Mouse (Mus musculus) urinary bladder, postnatal 10 days (tissue): ENCODE measurements around the gene Pms1.
"Not testable (repeated sequence)": the region's sequence is repeated elsewhere in the genome, so short reads cannot be mapped to it uniquely, and the experiment has no call there.

Experiments
- DNase-seq: peaks from one replicate; pipeline ENCODE4 v3.0.0; 2022; ENCODE audit warnings: low spot score

Pms1 gene

DNA sequence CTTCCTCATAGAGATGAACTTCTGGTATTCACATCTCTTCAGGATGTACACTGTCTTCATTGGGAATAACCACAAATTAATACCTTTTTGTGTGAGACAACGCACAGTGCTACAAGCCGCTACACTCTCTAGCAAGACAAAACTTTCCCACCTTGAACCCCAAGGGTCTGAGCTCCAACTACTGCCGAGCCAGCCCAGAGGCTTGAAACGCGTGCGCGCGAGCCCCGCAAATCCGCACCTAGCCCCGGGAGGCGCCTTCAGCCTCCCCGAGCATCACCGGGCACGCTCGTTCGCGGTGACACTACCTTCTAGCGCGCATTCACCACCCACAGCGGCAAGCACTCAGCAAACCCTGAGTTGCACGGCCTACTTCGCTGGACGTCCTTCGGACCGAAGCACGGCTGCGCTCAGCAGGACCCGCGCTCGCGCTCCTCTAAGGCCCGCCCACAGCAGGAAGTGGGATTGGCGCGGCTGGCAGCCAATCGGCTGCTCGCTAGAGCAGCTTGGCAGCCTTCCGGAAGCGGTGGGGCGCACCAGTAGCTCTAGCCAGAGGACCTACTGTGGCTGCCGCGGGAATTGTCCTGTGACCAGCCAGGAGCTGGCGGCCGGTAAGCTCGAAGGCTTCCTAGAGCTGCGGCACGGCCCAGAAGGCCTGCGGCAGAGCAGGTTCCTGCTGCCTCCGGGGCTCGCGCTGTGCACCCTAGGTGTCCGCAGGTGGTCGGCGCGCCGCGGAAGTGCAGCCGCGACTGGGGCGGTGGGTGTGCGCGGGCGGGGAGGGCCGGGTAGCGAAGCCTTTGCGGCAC, at the start of gene Pms1, which contains the start of the genes Ormdl1 and Gm28778:
Gene Pms1 (minus strand): TSS at position 438 of the 803 bp plus-strand sequence.
Gene Ormdl1 (plus strand): TSS at position 515 of the 803 bp plus-strand sequence.
Gene Gm28778 (plus strand): TSS at position 531 of the 803 bp plus-strand sequence.
- peak; percentile 67 for DNase-seq

- DNase-seq: no peak
These were observed 44.3 kb upstream of the Pms1 start for GRCm38 (mm10) chr1:53341071-53341470.

DNA sequence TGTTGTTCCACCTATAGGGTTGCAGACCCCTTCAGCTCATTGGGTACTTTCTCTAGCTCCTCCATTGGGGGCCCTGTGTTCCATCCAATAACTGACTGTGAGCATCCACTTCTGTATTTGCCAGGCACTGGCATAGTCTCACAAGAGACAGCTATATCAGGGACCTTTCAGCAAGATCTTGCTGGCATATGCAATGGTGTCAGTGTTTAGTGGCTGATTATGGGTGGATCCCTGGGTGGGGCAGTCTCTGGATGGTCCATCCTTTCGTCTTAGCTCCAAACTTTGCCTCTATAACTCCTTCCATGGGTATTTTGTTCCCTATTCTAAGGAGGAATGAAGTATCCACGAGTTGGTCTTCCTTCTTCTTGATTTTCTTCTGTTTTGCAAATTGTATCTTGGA, 40.6 kb upstream of the Pms1 start:
- DNase-seq: not testable (repeated sequence)

DNA sequence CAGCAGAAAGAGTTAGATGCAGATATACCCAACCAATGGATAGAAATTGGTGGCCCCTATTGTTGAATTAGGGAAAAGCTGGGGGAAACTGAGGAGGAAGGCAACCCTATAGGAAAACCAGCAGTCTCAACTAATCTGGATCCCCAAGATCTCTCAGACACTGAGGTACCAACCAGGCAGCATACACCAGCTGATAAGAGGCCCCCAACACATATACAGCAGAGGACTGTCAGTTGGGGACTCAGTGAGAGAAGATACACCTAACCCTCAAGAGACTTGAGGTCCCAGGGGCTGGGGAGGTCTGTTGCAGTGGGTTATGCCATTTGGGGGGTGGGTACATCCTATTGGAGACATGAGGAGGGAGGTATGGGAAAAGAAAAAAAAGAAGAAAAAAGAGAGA, 38.6 kb upstream of the Pms1 start:
- no peak for DNase-seq

- not testable (repeated sequence) for DNase-seq
These were observed 36.7 kb upstream of the Pms1 start for GRCm38 (mm10) chr1:53333527-53333926.

DNA sequence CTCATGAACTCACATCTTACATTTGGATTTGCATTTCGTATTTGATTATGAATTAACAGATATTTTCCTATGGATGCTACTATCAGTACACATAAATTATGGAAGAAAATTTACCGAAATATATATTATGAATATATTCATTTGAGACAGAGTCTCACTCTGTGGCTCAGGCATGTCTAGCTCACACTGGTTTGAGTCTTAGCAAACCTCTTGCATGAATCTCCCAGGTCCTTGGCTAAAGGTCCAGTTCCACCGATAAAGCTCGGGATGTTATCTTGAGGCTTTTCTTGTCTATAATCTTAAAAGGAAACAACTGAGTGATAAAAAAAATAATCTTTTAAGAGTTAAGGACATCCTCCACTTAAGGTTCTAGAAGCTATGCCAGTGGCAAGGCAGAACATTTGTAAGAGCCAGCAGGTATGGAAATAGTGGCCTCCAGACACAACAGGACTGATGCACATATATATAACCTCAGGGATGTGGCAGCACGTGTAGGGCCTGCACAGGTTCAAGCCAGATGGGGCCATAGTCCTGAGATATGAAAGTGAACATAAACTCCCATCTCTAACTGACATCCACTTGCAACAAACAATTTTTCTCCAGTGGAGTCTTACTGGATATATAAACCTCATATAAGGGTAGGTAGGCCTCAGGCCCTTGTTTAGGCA, 28.1 kb upstream of the Pms1 start:
- DNase-seq: no peak

- DNase-seq: no peak
These were observed 27.5 kb upstream of the Pms1 start for GRCm38 (mm10) chr1:53324277-53324676.

- DNase-seq: no peak
These were observed 26.4 kb upstream of the Pms1 start for GRCm38 (mm10) chr1:53323254-53323653.

DNA sequence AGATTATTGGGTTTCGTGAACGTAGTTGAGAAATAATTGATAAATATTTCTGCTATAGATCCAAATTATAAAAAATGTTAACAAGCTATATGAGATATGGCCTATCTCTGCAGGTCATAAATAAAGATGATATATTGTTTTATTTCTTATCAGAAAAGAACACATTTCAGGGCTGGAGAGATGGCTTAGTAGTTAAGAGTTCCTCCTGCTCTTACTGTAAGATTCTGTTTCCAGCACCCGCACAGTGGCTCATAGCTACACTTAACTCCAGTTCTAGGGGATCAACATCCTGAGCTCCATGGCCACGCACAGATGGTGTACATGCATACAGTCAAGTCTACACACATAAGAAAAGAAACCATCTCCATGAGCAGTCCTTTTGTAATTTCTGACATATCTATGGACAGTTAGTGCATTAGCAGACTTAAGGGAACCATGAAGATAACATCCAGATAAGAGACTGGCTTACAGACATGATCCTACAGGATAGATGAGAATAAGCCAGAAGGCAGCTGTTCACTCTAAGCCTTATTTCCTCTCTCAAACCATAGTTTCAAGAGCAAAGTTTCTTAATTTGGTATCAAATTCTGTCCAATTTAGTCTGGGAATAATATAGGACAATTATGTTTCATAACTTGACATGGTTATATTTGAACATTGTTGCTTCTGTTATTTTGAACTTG, 25.0 kb upstream of the Pms1 start:
- no peak for DNase-seq

GRCm38 (mm10) chr1:53312989-53313967, 16.5 kb upstream of the Pms1 start, which contains the start of gene Osgepl1:
Gene Osgepl1 (plus strand): TSS chr1:53313624.
- DNase-seq: peak; percentile 43

GRCm38 (mm10) chr1:53300506-53300905, 3.7 kb upstream of the Pms1 start:
- DNase-seq: no peak

DNA sequence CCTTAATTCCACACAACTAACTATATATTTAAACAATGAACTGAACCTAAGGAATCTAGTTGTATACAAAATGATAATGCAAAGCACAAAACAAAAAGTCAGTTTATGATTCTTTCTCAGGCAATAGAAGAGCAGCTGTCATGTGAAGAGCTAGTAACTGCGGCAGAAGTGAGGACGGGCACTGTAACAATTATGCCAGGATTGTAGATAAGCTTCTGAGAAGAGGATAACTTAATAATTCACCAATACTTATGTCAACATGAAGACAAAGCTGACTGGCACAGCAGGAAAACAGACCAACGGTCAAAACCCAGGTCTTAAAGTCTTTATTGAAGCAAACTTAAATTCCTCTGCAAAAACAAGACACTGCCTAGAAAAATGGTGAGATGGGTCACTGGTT, 5.6 kb downstream of the Pms1 start:
- DNase-seq: no peak

DNA sequence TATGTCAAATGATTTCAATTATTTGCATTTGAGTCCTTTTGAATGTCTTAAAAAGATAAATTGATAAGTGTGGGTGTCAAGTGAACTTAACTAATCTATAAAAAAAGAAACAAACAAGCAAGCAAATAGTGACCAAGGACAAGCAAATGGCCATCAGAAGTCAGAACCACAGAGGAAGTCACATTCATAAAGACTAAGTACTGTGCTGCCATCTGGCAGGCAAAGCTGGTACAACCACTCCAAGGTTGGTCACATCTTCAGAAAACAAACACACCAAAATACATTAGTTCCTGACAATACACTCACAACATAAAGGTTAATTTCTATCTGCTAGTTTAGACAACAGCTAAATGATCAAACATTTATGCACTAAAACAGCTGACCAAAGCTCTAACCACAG, 24.2 kb downstream of the Pms1 start:
- no peak for DNase-seq

GRCm38 (mm10) chr1:53269901-53270300, 26.9 kb downstream of the Pms1 start:
- DNase-seq: no peak

DNA sequence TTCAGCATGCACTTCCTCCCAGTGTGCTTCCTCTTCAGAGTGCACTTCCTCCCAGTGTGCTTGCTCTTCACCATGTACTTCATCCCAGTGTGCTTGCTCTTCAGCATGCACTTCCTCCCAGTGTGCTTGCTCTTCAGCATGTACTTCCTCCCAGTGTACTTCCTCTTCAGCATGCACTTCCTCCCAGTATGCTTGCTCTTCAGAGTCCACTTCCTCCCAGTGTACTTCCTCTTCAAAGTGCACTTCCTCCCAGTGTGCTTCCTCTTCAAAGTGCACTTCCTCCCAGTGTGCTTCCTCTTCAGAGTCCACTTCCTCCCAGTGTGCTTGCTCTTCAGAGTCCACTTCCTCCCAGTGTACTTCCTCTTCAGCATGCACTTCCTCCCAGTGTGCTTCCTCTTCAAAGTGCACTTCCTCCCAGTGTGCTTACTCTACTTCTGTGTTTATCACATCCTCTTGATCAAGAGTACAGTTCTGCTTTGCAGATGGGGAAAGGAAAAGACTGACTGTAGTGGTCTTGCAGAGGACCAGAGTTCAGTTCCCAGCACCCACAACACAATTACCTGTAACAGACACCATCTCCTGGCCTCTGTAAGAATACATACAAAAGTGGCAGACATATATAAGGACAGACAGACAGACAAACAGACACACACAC, 31.7 kb downstream of the Pms1 start:
- DNase-seq: not testable (repeated sequence)

DNA sequence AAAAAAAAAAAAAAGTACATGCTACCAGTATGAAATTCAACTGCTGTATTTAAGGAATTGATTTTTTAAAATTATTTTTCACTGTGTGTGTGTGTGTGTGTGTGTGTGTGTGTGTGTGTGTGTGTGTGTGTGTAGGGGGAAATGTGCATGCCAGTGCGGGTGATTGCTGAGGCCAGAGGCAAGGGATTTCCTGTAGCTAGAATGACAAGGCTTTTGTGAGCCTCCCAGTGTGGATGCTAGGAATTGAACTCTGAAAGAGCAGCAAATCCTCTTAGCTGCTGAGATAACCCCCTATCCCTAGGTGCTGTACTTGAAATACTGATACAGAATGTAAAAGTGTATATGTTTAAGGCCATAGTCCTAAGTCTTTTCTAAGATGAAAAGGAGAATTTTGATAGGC, 70.8 kb downstream of the Pms1 start:
- DNase-seq: no peak

GRCm38 (mm10) chr1:53225616-53226015, 71.2 kb downstream of the Pms1 start:
- no peak for DNase-seq

DNA sequence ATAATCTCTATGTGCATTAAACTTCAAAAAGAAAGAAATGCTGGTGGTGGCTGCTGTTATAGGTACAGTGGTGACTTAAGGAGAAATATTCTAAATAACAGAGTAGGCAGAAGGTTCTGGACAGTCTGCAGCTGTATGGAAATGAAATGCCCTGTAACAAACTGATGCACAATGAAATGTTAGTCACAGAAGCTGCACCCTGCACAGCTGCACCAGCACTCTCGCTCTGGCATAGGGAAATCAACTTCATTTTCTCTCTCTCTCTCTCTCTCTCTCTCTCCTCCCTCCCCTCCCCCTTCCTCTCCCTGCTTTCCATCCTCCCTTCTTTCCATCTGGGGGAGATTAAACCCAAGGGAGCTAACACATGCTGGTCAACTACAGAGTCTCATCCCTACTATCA, 72.0 kb downstream of the Pms1 start:
- no peak for DNase-seq

- DNase-seq: no peak
These were observed 86.7 kb downstream of the Pms1 start for GRCm38 (mm10) chr1:53210136-53210535.

DNA sequence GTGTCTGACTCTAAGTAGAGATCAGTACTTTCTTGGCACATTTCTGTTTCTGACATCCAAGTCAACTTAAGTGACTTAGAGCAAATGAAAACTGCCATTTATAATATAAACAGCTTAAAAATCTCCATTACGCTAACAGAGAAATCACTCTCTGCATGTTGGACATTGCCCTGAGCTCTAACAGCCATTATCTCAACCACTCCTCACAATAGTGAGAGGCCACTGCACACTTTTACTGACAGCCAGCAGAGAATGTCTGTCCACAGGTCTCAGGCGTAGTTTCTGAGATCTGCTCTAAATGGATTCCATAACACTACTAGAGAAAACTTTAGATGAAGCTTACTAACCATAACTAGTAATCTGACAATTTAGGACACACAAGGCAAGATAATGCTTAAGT, 92.9 kb downstream of the Pms1 start:
- no peak for DNase-seq

GRCm38 (mm10) chr1:53201630-53202199, 95.1 kb downstream of the Pms1 start:
- no peak for DNase-seq
